Mouse (Mus musculus) layer of hippocampus, adult 8-10 months (tissue): ENCODE data around the gene Akr1b10. TPM values are rescaled to one million over a fixed set of nuclear protein-coding genes. Genes with fewer than 3 reads are reported as not detected.
A peak's percentile ranks its signal among the peaks of the same experiment; 100 is the strongest.
"Not testable (repeated sequence)": the region's sequence is repeated elsewhere in the genome, so short reads cannot be mapped to it uniquely, and the experiment has no call there.

Source experiments
- DNase-seq, 2 experiments: peaks; one replicate each; pipeline ENCODE4 v3.0.0; 2022; ENCODE audit warnings: low spot score in 2 of 2
- total RNA-seq, 4 experiments: library from RNA; stranded (reverse); gene quantifications; 2 replicates each; pipeline ENCODE4 v1.2.4; 2022

Akr1b10 gene
- total RNA-seq, 4 experiments from 2014 or later, result 27.6 to 30.6 (median 29.2) TPM

DNA sequence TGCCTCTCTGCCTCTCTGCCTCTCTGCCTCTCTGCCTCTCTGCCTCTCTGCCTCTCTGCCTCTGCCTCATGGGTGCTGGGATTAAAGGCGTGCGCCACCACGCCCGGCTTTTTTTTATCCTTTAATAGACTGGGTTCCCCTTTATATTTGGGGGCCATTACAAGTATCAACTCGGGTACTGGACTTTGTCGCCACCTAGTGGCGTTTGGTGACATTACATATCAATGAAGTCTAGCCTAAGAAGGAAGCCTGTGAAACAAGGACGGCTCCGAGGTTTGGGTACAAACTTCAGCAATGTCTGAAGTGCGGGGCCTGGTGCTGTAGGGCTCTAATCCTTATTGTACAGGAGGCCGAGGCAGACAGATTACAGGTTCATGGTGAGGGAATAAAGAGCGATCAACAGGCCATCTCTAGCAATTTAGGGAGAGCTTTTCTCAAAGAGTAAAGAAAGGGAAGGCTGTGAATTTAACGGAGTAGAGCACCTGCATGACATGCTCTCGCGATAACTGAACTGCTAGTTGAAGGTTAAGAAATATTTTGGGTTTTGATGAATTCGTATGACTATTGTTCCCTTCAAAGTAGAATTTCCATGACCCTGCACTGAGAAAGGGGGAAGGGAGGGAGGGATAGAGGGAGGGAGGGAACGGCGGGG is 12.2 kb upstream of the Akr1b10 start:
- peak; percentile 62 to 82 for DNase-seq

DNA sequence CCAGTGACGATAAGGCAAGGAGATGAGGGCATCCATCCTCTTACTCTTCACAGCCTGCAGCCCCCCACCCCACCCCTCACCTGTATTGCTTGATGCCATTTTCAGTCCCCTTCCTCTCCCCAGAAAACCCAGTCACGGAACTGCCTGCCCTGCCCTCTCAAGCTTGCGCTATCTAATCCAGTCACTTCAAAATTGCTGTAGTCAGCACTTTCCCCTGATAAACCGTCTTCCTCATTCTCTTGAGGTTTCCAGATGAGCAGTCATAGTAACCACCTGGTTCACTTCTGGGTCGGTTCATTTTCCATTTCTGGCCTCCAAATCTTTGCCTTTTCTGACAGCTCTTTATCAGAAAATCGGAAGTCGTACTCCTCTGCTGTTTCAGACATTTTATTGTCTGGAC is 10.2 kb upstream of the Akr1b10 start:
- DNase-seq, result no peak

DNA sequence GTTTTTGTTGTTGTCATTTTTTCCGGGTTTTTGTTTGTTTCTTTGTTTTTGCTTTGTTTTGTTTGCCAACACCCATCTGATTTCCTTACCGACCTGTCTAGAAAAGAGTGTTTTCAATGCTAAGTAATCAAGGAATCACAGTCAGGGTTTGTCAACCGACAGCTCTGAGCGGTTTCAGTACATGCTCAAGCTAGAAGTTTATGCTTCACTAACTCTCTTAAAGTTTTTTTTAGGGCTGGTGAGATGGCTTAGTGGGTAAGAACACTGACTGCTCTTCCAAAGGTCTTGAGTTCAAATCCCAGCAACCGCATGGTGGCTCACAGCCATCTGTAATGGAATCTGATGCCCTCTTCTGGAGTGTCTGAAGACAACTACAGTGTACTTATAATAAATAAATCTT is 8.1 kb upstream of the Akr1b10 start:
- DNase-seq, result not testable (repeated sequence)

DNA sequence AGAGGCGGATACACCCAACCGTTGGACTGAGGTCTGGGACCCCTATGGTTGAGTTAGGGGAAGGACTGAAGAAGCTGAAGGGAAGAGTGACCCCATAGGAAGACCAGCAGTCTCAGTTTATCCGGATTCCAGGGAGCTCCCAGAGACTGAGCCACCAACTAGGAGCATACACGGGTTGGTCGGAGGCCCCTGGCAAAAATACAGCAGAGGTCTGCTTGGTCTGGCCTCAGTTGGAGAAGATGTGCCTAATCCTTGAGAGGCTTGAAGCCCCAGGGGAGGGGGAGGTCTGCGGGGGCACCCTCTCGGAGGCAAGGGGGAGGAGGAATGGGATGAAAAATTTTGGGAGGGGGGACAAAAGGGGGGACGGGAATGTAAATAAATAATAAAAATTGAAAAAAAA is 617 bp upstream of the Akr1b10 start:
- no peak for DNase-seq

DNA sequence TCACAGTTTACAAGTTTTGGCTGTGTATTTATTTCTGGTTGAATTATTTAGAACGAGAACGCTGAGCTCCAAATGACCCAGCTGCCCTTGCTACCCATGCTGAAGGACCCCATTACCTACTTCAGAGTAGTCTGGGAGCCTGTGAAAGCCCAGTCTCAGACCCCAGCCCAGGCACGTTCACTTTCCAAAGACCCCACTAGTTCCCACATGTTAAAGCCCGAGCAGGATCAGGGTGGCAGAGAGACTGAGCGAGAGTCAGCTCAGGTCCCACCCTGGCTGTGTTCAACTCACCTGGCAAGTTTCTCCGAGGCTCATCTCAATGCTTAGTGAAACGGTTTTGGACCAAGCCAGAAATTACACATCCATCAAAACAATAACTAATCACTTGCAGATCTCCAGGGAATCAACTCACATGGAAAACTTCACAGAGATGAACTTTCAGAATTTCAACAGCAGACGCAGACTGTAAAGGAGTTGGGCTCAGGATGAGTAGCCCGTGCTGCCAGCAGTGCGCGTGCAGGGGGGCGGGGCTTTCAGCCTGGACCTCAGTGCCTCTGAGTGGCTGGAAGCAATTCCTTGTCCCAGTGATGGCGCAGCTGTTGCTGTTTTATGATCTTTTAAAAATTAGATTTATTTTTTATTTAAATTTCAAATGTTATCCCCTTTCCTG is 818 bp downstream of the Akr1b10 start:
- DNase-seq, result no peak

DNA sequence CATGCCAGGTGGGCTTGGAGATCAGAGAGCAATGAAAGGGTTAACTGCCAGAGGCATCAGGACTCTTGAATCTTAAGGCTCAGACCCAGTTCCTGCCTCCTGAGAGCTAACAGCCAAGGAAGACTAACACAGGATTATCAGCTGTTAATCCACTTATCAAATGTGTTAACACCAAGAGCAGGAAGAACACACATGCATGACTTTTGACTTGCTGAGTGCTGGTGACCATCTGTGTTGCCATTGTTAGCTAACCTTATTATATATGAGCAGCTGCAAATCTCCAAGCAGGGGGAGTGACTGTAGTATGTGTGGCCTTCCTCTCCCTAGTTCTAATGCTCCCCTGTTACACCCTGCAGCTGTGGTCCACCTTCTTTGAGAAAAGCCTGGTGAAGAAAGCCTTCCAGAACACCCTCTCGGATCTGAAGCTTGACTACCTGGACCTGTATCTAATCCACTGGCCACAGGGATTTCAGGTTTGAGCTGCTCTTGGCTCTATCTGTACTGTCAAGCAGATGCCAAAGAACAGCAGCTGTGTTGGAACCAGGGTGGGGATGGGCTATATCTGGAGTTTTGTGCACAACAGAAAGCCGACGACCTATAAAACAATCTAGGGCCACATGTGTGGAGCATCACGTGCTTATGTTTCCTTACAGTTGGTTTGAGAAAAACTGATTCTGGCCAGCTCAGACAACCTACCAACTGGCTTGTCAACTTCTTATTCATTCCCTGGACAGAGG is 4.6 kb downstream of the Akr1b10 start:
- DNase-seq, result no peak

DNA sequence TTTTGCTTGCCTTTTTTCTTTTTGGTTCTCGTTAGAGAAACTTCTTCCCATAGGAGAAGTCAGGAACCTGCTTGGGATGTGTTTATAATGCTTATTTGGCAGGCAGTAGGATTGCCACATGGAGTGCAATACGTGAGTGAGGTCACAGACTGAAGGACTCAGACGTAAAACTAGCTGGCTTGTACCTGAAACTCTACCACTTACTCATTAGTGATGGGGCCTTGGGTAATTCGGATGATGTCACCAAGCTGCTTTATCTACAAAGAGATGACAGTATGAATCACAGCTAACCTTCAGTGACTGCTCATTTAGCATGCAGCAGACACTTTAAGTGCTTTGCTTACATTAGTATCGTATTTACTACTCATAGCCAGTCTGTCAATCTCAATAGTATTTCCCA is 11.9 kb downstream of the Akr1b10 start:
- no peak for DNase-seq

DNA sequence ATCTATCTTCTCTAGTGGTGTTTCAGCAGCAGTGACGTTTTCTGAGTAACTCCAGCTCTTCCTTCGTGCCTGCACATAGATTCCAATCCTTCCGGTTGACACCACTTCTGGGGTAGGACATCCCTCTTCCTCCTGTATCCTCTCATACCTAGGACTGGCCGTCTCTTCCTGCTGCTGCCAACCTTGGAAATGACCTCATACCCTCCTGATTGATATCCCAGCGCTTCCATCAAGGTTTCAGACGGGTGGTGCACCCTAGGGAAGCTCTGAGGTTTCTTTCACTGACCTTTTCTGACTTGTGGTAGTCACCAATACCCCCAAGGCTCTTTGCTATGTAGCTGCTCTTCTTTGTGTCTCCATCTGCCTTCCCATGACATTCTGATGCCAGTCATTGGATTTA is 14.4 kb downstream of the Akr1b10 start:
- DNase-seq, result no peak

DNA sequence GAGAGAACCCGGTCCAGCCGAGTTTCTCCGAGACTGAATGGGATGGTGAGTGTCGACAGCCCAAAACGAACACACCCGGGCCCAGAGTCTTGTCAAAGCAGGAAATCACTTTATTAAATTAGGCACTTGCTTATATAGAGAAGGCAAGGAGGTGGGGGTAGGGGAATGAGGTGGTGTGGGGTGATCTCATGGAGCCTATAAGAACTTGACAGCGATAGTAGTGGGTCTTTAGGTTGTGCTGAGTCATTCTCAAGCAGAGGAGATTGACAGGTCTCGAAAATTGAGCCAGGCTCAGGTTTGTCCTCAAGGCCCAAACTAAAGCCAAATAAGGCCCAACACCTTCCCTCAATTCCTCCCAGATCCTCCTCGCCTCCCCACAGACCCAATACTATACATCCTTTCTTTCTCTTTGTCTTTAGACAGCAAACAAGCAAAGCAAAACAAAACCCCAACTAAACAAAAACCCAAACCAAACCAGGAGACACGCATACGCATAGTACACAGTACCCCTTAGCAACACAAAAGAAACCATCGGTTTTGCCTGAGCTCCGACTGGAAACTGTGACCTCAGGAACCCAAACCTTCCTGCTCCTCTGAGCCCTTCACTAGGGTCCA is 15.7 kb downstream of the Akr1b10 start:
- DNase-seq, result no peak

DNA sequence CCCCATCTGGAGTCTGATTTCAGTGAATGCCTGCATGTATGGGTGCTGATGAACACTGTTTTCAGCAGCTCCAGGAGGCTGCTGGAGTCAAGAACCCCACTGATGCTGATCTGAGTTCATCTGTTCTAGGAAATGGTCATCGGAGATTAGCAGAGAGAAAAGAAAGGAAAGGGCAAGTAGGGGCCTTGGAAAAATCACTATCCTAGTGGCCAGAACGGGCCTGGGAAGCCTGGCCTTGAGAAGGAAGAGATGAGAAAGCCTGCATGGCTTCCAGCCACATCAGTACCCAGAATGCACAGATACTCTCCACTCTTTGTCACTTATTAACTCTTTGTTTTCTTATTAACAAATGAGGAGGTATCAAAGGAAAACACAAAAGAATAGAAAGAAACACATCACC is 16.7 kb downstream of the Akr1b10 start:
- DNase-seq, result no peak

DNA sequence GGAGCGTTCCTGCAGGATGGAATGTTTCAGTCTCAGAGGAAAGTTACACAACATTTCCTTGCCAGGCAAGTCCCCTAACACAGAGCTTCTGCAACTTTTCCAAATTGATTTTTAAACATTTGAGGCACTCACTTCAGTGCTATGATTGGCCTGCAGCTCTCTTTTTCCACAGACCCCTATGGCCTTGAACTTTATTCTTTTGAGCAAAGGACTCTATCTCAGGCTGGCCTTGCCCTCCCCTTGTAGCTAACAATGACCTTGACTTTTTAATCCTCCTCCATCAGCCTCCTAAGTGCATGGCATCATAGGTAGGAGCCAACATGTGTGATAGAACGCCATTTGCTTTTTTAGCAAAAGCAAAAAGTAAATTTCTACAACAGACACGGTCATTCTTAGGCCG is 22.7 kb downstream of the Akr1b10 start:
- no peak for DNase-seq

DNA sequence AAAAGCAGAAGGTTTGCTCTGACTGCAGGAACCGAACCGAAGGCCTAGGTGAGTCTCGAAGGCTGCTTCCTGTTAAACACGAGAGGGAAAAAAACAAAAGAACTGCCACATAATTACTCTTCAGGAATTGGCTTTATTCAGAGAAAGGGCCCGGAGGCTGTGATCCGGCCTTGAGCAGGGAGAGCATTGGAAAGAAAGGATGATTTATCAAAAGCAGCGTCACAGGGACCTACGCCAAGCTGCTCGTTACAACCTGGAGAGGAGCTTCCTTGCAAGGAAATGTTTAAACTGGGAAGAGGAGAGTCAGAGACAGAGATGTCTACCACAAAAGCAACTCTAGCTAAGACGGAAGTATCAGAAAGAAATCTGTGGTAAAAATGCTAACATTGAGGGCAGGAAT is 23.4 kb downstream of the Akr1b10 start:
- DNase-seq, result no peak

DNA sequence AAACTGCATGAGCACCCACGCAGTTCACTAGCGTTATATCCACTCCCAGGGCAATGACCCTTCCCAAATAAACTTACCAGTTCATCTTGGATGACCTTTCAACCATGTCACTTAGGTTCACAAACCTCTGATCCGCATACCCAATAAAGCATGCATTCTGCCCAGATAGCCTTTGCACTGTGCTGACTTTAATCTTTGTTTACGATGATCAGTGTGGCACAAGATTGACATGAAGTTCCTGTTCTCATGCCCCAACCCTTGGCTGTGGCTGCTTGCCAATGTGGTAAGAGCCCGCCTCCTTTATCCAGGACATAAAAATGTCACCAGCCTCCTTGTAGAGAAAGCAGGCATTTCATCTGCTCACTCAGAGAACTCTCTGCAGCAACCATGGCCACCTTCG is 28.0 kb downstream of the Akr1b10 start, which contains the start of gene Akr1b7:
Gene Akr1b7, plus strand, starts transcription at position 312 of the 400 bp plus-strand sequence.
- DNase-seq, result no peak

DNA sequence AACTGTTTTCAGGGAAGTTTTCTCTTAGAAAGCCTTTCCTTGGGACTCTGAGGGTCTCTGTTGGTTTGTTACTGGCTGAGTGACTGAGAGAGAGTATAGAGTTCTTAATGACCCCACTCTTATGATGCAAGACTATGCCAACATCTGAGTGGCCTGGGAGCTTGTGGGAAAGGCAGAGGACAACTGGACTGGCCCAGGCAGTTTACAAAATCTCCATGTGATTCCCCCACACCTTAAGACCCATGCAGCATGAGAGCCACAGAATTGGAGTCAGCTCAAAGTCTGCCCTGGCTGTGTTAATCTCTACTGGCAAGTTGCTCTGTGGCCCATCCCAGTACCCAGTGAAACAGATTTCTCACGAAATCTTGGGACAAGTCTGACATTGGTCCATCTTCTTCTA is 28.7 kb downstream of the Akr1b10 start:
- no peak for DNase-seq

DNA sequence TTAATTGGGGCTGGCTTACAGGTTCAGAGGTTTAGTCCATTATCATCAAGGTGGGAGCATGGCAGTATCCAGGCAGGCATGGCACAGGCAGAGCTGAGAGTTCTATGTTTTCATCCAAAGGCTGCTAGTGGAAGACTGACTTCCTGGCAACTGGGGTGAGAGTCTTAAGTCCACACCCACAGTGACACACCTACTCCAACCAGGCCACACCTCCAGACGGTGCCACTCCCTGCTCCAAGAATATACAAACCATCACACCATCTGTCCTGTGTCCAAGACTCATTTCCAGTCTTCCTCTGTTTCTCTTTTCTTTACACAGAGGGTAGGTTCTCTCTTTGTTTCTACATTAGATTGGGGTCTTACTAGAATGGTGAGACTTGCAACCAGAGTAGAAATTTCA is 29.4 kb downstream of the Akr1b10 start:
- DNase-seq, result not testable (repeated sequence)

DNA sequence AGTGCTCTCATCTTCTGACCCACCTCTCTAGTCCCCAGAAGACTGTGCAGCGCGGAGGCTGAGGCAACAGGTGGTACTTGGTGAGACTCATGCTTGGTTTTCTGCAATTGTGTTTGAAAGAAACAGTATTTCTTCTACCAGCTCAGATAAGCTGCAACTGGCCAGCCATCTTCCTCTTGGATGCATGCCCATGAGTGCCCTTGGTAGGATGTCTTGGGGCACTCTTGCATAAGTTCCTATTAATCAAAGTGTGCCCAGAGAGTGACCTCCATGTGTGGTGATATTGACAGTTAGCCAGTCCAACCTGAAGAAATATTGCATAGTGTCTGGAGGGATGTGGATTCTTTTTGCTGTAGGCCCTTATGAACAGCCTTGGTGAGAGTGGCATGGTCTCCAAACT is 32.5 kb downstream of the Akr1b10 start:
- no peak for DNase-seq

DNA sequence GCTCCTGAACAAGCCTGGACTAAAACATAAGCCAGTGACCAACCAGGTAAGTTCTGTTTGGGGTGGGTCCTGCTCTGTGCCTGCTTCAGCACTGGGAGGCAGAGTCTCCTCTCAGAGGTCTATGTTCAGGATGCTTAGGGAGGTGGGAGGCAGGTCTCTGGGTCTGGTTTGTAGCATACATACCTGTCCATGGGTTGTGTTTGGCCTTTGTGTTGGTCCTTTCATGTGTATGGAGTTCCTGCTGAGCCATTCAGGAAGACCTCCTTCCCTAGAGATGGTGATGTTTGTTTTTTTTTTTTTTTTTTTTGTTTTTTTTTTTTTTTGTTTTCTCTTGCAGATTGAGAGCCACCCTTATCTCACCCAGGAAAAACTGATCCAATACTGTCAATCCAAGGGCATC is 35.1 kb downstream of the Akr1b10 start:
- no peak for DNase-seq

DNA sequence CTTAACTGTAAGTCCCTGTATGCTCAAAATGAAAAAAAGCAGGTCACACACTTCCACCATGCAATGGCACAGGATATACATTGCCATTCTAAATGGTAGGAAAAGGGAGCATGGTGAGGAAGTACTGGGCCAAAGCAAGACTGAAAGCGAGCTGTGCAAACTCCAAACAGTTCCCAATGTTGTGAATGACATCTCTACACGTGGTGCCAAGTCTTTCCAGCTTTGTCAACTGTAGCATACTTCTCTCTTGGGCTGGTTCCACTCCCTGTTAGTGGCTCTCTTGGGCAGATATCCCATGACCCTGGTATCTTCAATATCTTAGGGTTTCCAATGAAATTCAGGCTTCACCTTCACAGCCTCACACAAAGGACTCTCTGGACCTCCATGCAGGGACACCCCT is 55.0 kb downstream of the Akr1b10 start:
- no peak for DNase-seq

DNA sequence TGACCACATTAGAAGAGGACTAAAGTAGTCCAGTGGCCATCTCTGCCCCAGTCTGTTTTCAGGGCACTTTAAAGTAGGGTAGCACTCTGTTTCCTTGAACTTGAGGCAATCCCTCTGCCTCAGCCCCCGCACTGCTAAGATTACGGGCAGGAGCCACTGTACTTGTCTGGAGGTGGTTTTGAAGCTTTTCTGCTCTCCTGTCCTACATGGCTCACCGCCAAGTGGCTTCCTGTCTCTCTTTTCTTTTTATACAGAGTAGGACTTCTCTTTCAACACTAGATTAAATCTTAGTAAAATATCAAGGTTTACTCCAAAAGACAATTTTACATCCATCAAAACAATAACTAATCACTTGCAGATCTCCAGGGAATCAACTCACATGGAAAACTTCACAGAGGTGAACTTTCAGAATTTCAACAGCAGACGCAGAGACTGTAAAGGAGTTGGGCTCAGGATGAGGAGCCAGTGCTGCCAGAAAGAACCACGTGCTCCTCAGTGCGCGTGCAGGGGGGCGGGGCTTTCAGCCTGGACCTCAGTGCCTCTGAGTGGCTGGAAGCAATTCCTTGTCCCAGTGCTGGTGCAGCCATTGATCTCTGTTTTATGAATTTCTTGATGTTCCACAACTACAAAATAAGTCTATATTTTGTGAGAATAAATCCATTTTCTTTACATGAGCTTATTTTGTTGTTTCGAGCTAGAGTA is 57.7 kb downstream of the Akr1b10 start:
- DNase-seq, result no peak

DNA sequence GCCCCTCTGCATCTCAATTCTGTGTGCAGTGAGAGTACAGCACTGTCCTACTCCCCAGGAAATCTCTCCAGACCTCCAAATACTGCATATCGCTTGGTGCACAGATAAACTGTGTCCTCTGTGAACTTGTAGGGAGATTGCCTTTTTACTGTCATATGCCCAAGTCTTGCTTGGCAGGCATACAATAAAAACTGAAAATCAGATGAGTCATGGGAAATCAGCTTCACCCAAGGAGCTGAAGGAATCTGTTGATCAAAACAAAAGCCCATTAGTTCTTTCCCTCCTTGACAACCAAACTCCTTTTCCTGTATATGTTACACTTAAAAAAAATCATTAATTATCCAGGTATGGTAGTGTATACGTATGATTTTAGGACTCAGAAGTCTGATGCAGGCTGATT is 59.8 kb downstream of the Akr1b10 start:
- DNase-seq, result no peak
